10 mouse cellular contexts compared by ENCODE assay signal in the genomic region with DNA sequence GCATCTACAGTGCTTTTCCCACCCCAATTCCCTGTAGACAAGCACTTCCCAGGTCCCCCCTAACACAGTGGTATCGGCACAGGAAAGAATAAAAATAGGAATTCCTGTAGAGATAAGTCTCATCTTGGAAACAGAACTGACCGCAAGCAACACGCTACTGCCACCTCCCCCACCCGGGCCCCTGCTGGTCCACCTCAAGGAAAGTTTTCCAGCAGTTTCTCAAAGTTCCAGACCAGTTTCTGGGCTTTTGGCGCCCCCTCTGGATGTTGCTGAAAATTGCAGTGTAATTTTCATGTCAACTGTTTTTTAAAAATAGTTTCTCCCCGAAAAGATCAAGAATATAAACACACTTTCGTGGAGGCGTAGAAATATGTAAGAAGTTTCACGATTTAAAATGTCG. TPM values are rescaled to one million over a fixed set of nuclear protein-coding genes. Genes with fewer than 3 reads are reported as not detected.
A peak's percentile ranks its signal among the peaks of the same experiment; 100 is the strongest.
DNase-seq lines count a peak whose midpoint lies in the region; ATAC-seq and TF ChIP-seq lines count a peak whose summit lies in the region.
"Had no signal": no experiment of that assay in that cellular context is flagged by ENCODE, and none has a peak within 500 bp of the region (broad histone marks: within the 10 kb centered on the region; RNA-seq: fewer than 3 reads in every experiment).

No protein-coding gene starts in this region.

- TF ChIP-seq RAD21 in CH12.LX (IDR thresholded peaks at IDR 0.05; ENCODE audit: low read depth, low read length) = peak; percentile 13

- ATAC-seq in limb, embryonic 13.5 days (ENCODE audit: low FRiP score, low read depth) = no peak
- no peak for ATAC-seq in erythroid progenitor cell, adult 5-6 weeks (replicated peaks; ENCODE audit: low FRiP score, poor library complexity, severe bottlenecking)
- ATAC-seq: Patski had no signal

- no peak for TF ChIP-seq POLR2A in CH12.LX (IDR thresholded peaks at IDR 0.05; ENCODE audit: low read depth, low read length)

- intact Hi-C loops in gastrocnemius, adult 2 months (cut with DNase I) = loop anchor here (5.0 kb wide), 2 partner anchors 572 to 1242 kb away; no protein-coding TSS in a partner anchor

- no peak overlapping the region for H3K27ac ChIP-seq in gastrocnemius, adult 2 months
- no peak overlapping the region for H3K27ac ChIP-seq in CH12.LX (ENCODE audit: insufficient read depth, low read depth)
- 0 out of 2 replicates have a peak overlapping the region, but pooled peaks have one; percentile 48 for H3K27ac ChIP-seq in limb, embryonic 13.5 days

- in situ Hi-C loops in CH12.LX (cut with MboI; ENCODE audit: low pct_ligation_motif_present, low pct_unique_long_range_greater_than_20kb, low sequenced_read_pairs) = no loop called here

- peak; percentile 56 for DNase-seq in gastrocnemius, adult 2 months
- no peak for DNase-seq in gastrocnemius, postnatal 25 days
- DNase-seq in CH12.LX (ENCODE audit: extremely low read depth) = no peak
- DNase-seq in embryo, embryonic 10.5 days (ENCODE audit: low spot score) = peak; percentile 86
- peak; percentile 68 for DNase-seq in heart, postnatal 4 days
- peak; percentile 62 for DNase-seq in right cerebral cortex, postnatal 4 days

- peak; percentile 88 for TF ChIP-seq CTCF in gastrocnemius, adult 2 months (IDR thresholded peaks at IDR 0.05)
- no peak for TF ChIP-seq CTCF in CH12.LX (conservative IDR thresholded peaks at IDR 0.05 in 1 of 2, IDR thresholded peaks at IDR 0.05 in 1 of 2; ENCODE audit: low read depth in 2 of 2, low read length in 2 of 2)

- H3K9ac ChIP-seq in CH12.LX (ENCODE audit: insufficient read depth, low read depth) = no peak overlapping the region
- no peak overlapping the region for H3K9ac ChIP-seq in limb, embryonic 13.5 days

- H3K27me3 ChIP-seq in CH12.LX (replicated peaks) = no peaks in the 10 kb centered on the region
- H3K27me3 ChIP-seq in limb, embryonic 13.5 days = peaks cover 40% of the 10 kb centered on the region
- H3K27me3 ChIP-seq: Patski had no signal

- no peaks in the 10 kb centered on the region for H3K4me1 ChIP-seq in CH12.LX (ENCODE audit: control insufficient read depth in 1 of 2, insufficient read depth in 2 of 2)
- peaks cover 42% of the 10 kb centered on the region for H3K4me1 ChIP-seq in limb, embryonic 13.5 days

- no peak for TF ChIP-seq EP300 in CH12.LX (IDR thresholded peaks at IDR 0.05; ENCODE audit: low read length)

- H3K9me3 ChIP-seq in CH12.LX (replicated peaks; ENCODE audit: low read length) = peaks cover 70% of the 10 kb centered on the region
- no peaks in the 10 kb centered on the region for H3K9me3 ChIP-seq in limb, embryonic 13.5 days

- no peaks in the 10 kb centered on the region for H3K79me2 ChIP-seq in CH12.LX (replicated peaks; ENCODE audit: control insufficient read depth, extremely low read depth, insufficient read depth, poor library complexity, severe bottlenecking)

- H3K36me3 ChIP-seq in CH12.LX (replicated peaks in 1 of 2; ENCODE audit: control insufficient read depth in 1 of 2, insufficient read depth in 1 of 2, low read length in 1 of 2) = no peaks in the 10 kb centered on the region
- peaks cover 6% of the 10 kb centered on the region for H3K36me3 ChIP-seq in limb, embryonic 13.5 days

- H3K4me3 ChIP-seq in gastrocnemius, adult 2 months = peak overlapping the region; percentile 41; the same call in 1 of the 2 replicates
- no peak overlapping the region for H3K4me3 ChIP-seq in CH12.LX (replicated peaks in 1 of 3; ENCODE audit: low read depth in 2 of 3, low read length in 2 of 3, poor library complexity in 1 of 3)
- H3K4me3 ChIP-seq in limb, embryonic 13.5 days = no peak overlapping the region

- dilution Hi-C loops in CH12.LX (cut with MboI; ENCODE audit: extremely low pct_ligation_motif_present, extremely low pct_unique_long_range_greater_than_20kb, low sequenced_read_pairs) = no loop called here

- 0% methylated on average over 10 of the region's 10 CpGs for WGBS in limb, embryonic 13.5 days

- H3K4me2 ChIP-seq in CH12.LX (ENCODE audit: insufficient read depth, low read depth, poor library complexity, severe bottlenecking) = no peak overlapping the region
- peak overlapping the region; percentile 90 for H3K4me2 ChIP-seq in limb, embryonic 13.5 days (replicated peaks)

TF ChIP-seq in CH12.LX, 34 proteins besides CTCF, POLR2A, EP300 and RAD21:
- TF ChIP-seq JUND (conservative IDR thresholded peaks at IDR 0.05; ENCODE audit: low read depth, low read length) (no peak), NELFE (IDR thresholded peaks at IDR 0.05; ENCODE audit: low read depth, low read length) (no peak), ZC3H11A (IDR thresholded peaks at IDR 0.05; ENCODE audit: low read depth, low read length) (no peak), NRF1 (IDR thresholded peaks at IDR 0.05; ENCODE audit: low read depth, low read length) (no peak), SIN3A (IDR thresholded peaks at IDR 0.05; ENCODE audit: low read length) (no peak), MXI1 (IDR thresholded peaks at IDR 0.05; ENCODE audit: low read depth, low read length) (no peak), SMC3 (IDR thresholded peaks at IDR 0.05; ENCODE audit: low read depth, low read length) (no peak), MYC (IDR thresholded peaks at IDR 0.05; ENCODE audit: low read depth, low read length) (no peak), RCOR1 (conservative IDR thresholded peaks at IDR 0.05; ENCODE audit: low read depth, low read length) (no peak), ELF1 (IDR thresholded peaks at IDR 0.05; ENCODE audit: low read depth, low read length) (no peak), JUN (IDR thresholded peaks at IDR 0.05; ENCODE audit: insufficient read depth, low read depth, low read length) (no peak), IRF4 (IDR thresholded peaks at IDR 0.05; ENCODE audit: low read depth, low read length) (no peak), E2F4 (IDR thresholded peaks at IDR 0.05; ENCODE audit: insufficient replicate concordance, low read depth, low read length) (no peak)

RNA-seq across cellular contexts. Expression of a gene that starts 2.3 kb away (rescaled TPM):
- 1 to 10 TPM; 2.3 to 3.4 TPM for total RNA-seq in gastrocnemius, adult 2 months (2021)
- total RNA-seq in gastrocnemius, postnatal 25 days (2021) = 1 to 10 TPM; 1.4 to 2.3 TPM
- not detected in 2 replicates for total RNA-seq in CH12.LX (2012; rRNA removed)
- total RNA-seq in CH12.LX (2014; rRNA removed) = not detected in 2 replicates
- polyA plus RNA-seq in CH12.LX (2012; ENCODE audit: insufficient read length, low read depth) = not detected in 2 replicates
- 10 to 100 TPM; 11.1 to 11.9 TPM for total RNA-seq in heart, postnatal 4 days (2021)
- polyA plus RNA-seq in limb, embryonic 13.5 days (2015; fragmentation: Nextera tagmentation; extraction: Ambion mirVana) = 209 and 226 TPM in 2 replicates
- total RNA-seq in erythroid progenitor cell, adult 5-6 weeks (2015; ENCODE audit: low replicate concordance) = not detected in 2 replicates
- total RNA-seq in erythroid progenitor cell, adult 5-6 weeks (2017; ENCODE audit: low replicate concordance) = not detected in 2 replicates
- total RNA-seq: neutrophil, adult 5-6 weeks had no signal

Comparison
In these comparisons a context has a peak if more than half of its experiments do, and no peak if none do; other contexts are left out.
1. DNase-seq: peak in gastrocnemius, adult 2 months (single experiment), embryo, embryonic 10.5 days (single experiment), heart, postnatal 4 days (single experiment) and right cerebral cortex, postnatal 4 days (single experiment); none in gastrocnemius, postnatal 25 days (single experiment) and CH12.LX (single experiment).